Mouse (Mus musculus) CH12.LX (cell line): ENCODE data around the gene Pelp1. TPM values are rescaled to one million over a fixed set of nuclear protein-coding genes. Genes with fewer than 3 reads are reported as not detected.

ENCODE experiments used
- DNase-seq: peaks from one replicate; pipeline ENCODE4 v3.0.0-alpha.2; 2013; ENCODE audit errors: extremely low read depth
- H3K27ac ChIP-seq: 2 replicates; pipeline ENCODE4 v1.5.1; 2012; ENCODE audit warnings: low read depth, mild to moderate bottlenecking, control low read depth, moderate library complexity; ENCODE audit not compliant: insufficient read depth
- H3K27me3 ChIP-seq: replicated peaks from 2 replicates; pipeline ENCODE3; 2012; ENCODE audit warnings: inconsistent platforms
- H3K36me3 ChIP-seq, 2 experiments: replicated peaks in 1 of 2; 2 replicates each; pipeline versions ENCODE3 to v1.6.1; 2012; ENCODE audit warnings: inconsistent platforms in 1 of 2, low read length in 1 of 2, mild to moderate bottlenecking in 1 of 2, mixed read lengths in 1 of 2, moderate library complexity in 1 of 2; ENCODE audit not compliant: control insufficient read depth in 1 of 2, insufficient read depth in 1 of 2
- H3K4me1 ChIP-seq, 2 experiments: 2 replicates each; pipeline ENCODE4 v1.6.1; 2012; ENCODE audit warnings: inconsistent platforms in 1 of 2, moderate library complexity in 1 of 2; ENCODE audit not compliant: insufficient read depth in 2 of 2, control insufficient read depth in 1 of 2
- H3K4me2 ChIP-seq: 2 replicates; pipeline ENCODE4 v1.6.1; 2012; ENCODE audit warnings: low read depth, mild to moderate bottlenecking, control low read depth; ENCODE audit not compliant: poor library complexity, insufficient read depth, severe bottlenecking
- H3K4me3 ChIP-seq, 3 experiments: fragments of 150-350 bp in 1 of 3; sonication (generic) in 1 of 3; replicated peaks in 1 of 3; 2 replicates each; pipeline versions ENCODE3 to v1.5.1; 2011 to 2012; ENCODE audit warnings: low read depth in 2 of 3, low read length in 2 of 3, mild to moderate bottlenecking in 2 of 3, moderate library complexity in 2 of 3, control low read depth in 1 of 3, improper control_type of control experiment in 1 of 3, inconsistent platforms in 1 of 3, mixed read lengths in 1 of 3; ENCODE audit not compliant: poor library complexity in 1 of 3
- H3K79me2 ChIP-seq: replicated peaks from 2 replicates; pipeline ENCODE4 v1.6.1; 2012; ENCODE audit warnings: mild to moderate bottlenecking, moderate library complexity; ENCODE audit not compliant: control insufficient read depth, poor library complexity, insufficient read depth, severe bottlenecking; ENCODE audit errors: extremely low read depth
- H3K9ac ChIP-seq: 2 replicates; pipeline ENCODE4 v1.6.1; 2012; ENCODE audit warnings: low read depth, mild to moderate bottlenecking, control low read depth, moderate library complexity; ENCODE audit not compliant: insufficient read depth
- H3K9me3 ChIP-seq: replicated peaks from 2 replicates; pipeline ENCODE3; 2012; ENCODE audit warnings: low read length, inconsistent platforms, mixed read lengths
- CHD2 ChIP-seq: IDR thresholded peaks from 2 replicates; pipeline ENCODE4 v1.6.1; 2011; ENCODE audit warnings: low read length, improper control_type of control experiment
- E2F4 ChIP-seq: IDR thresholded peaks from 2 replicates; pipeline ENCODE4 v1.6.1; 2011; ENCODE audit warnings: low read depth, low read length, improper control_type of control experiment; ENCODE audit not compliant: insufficient replicate concordance
- ELF1 ChIP-seq: IDR thresholded peaks from 2 replicates; pipeline ENCODE4 v1.6.1; 2014; ENCODE audit warnings: low read depth, mild to moderate bottlenecking, inconsistent platforms, low read length, improper control_type of control experiment
- ETS1 ChIP-seq: conservative IDR thresholded peaks from 2 replicates; pipeline ENCODE4 v1.6.1; 2012; ENCODE audit warnings: low read depth, mild to moderate bottlenecking, inconsistent platforms, low read length, improper control_type of control experiment, moderate library complexity
- GABPA ChIP-seq: IDR thresholded peaks from 2 replicates; pipeline ENCODE4 v1.6.1; 2012; ENCODE audit warnings: low read depth, low read length, improper control_type of control experiment, inconsistent platforms; ENCODE audit not compliant: insufficient replicate concordance
- HCFC1 ChIP-seq: IDR thresholded peaks from 2 replicates; pipeline ENCODE4 v1.6.1; 2012; ENCODE audit warnings: low read depth, mild to moderate bottlenecking, inconsistent platforms, low read length, improper control_type of control experiment
- JUND ChIP-seq: conservative IDR thresholded peaks from 2 replicates; pipeline ENCODE4 v1.6.1; 2011; ENCODE audit warnings: low read depth, low read length, improper control_type of control experiment
- KAT2A ChIP-seq: IDR thresholded peaks from 2 replicates; pipeline ENCODE4 v1.6.1; 2012; ENCODE audit warnings: low read length, improper control_type of control experiment, inconsistent platforms; ENCODE audit not compliant: insufficient replicate concordance
- MAZ ChIP-seq: IDR thresholded peaks from 2 replicates; pipeline ENCODE4 v1.6.1; 2012; ENCODE audit warnings: low read depth, mild to moderate bottlenecking, inconsistent platforms, low read length, improper control_type of control experiment, moderate library complexity
- NELFE ChIP-seq: IDR thresholded peaks from 2 replicates; pipeline ENCODE4 v1.6.1; 2011; ENCODE audit warnings: low read depth, low read length, improper control_type of control experiment
- NRF1 ChIP-seq: IDR thresholded peaks from 2 replicates; pipeline ENCODE4 v1.6.1; 2014; ENCODE audit warnings: low read depth, mild to moderate bottlenecking, inconsistent platforms, low read length, improper control_type of control experiment, moderate library complexity
- PAX5 ChIP-seq: IDR thresholded peaks from 2 replicates; pipeline ENCODE4 v1.6.1; 2012; ENCODE audit warnings: low read length, inconsistent platforms, mixed read lengths
- POLR2A ChIP-seq: IDR thresholded peaks from 2 replicates; pipeline ENCODE4 v1.6.1; 2011; ENCODE audit warnings: low read depth, mild to moderate bottlenecking, improper control_type of control experiment, low read length
- UBTF ChIP-seq: IDR thresholded peaks from 2 replicates; pipeline ENCODE4 v1.6.1; 2012; ENCODE audit warnings: low read depth, mild to moderate bottlenecking, inconsistent platforms, low read length, improper control_type of control experiment, moderate library complexity
- ZNF384 ChIP-seq: IDR thresholded peaks from 2 replicates; pipeline ENCODE4 v1.6.1; 2012; ENCODE audit warnings: low read depth, low read length, improper control_type of control experiment, inconsistent platforms
- dilution Hi-C: fragments of 300-500 bp; cut with MboI; formaldehyde crosslinking; loops from 2 replicates; pipeline ENCODE4 v1.14.3; 2020; ENCODE audit warnings: low sequenced_read_pairs; ENCODE audit not compliant: extremely low pct_unique_long_range_greater_than_20kb, extremely low pct_ligation_motif_present
- in situ Hi-C: fragments of 300-500 bp; cut with MboI; formaldehyde crosslinking; loops from 3 replicates; pipeline ENCODE4 v1.14.3; 2019; ENCODE audit warnings: low sequenced_read_pairs, low pct_ligation_motif_present, low pct_unique_long_range_greater_than_20kb, mixed read lengths
- polyA plus RNA-seq: library from polyadenylated mRNA; unstranded; fragments of >175 nt; gene quantifications from 2 replicates; pipeline ENCODE4 v1.2.1, GENCODE M21; 2012; ENCODE audit warnings: low read depth; ENCODE audit not compliant: insufficient read length
- total RNA-seq, 2 experiments: library from RNA; depleted of rRNA; stranded (reverse); fragments of 300-350 nt in 1 of 2; fragments of >200 nt in 1 of 2; gene quantifications; 2 replicates each; pipeline ENCODE4 v1.2.3; 2012 to 2014

Gene Pelp1
- total and polyA plus RNA-seq, 3 experiments: 13.2 to 113 (median 33.0) TPM

DNA sequence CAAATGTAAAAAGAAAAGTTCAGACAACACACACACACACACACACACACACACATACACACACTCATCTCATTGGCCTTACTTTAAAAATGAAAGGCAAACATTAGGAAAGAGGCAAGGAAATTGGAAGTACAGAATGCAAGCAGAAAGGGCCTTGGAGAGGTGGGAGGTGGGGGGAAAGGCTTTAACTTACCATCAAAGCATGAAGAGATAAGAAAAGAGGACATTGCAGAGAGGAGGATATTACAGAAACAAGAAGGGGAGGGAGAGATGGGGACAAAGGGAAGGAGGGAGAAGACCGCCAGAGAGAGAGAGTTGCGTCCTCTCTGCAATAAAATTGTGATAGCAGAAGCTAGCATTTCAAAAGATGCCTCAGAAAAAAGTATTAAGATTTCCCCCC, 28.5 kb downstream of the Pelp1 start:
- dilution Hi-C loops (no loop called here), in situ Hi-C loops (no loop called here)
- Histone ChIP-seq H3K79me2 (no peaks in the 10 kb centered on the region), H3K36me3 (peaks cover 5 to 28% of the 10 kb centered on the region in 2 experiments), H3K9ac (no peak overlapping the region), H3K27ac (no peak overlapping the region), H3K9me3 (no peaks in the 10 kb centered on the region), H3K4me1 (peaks cover 0 to 22% of the 10 kb centered on the region in 2 experiments; a peak in 2 of 4 replicates), H3K4me2 (no peak overlapping the region), H3K27me3 (no peaks in the 10 kb centered on the region), H3K4me3 (no peak overlapping the region)
- TF ChIP-seq HCFC1 (no peak), GABPA (no peak), CHD2 (no peak), UBTF (no peak), POLR2A (no peak), NELFE (no peak), ZNF384 (no peak), PAX5 (no peak), MAZ (no peak), NRF1 (no peak)
- no peak for DNase-seq

DNA sequence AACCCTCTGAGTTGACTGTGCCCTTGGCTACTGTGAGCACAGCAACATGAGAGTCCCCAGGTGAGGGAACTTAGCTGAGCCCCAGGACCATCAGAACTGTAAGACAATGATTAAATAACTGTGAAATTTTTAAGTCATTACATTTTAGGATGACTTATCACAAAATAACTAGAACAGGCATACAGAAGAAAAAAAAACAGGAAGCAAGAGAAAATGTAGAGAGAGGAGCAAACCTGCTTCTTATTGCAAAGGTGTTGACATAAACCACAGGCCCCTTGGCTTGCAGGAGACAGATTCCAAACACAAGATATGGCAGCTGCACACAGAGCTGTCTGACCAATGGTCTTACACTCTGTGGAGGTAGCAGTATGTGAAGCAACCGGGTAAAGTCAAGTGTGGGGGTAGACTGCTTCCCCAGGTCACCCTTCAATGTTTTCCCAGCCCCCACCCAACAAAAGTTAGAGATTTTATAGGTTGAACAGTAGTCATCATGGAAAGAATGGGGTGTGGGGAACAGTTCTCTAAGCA, 29.3 kb downstream of the Pelp1 start:
- Histone ChIP-seq H3K9me3 (no peaks in the 10 kb centered on the region), H3K79me2 (no peaks in the 10 kb centered on the region), H3K36me3 (peaks cover 3 to 22% of the 10 kb centered on the region in 2 experiments), H3K27me3 (no peaks in the 10 kb centered on the region), H3K4me2 (no peak overlapping the region), H3K4me1 (peaks cover 0 to 20% of the 10 kb centered on the region in 2 experiments; a peak in 2 of 4 replicates), H3K27ac (no peak overlapping the region), H3K4me3 (no peak overlapping the region), H3K9ac (no peak overlapping the region)
- dilution Hi-C loops: no loop called here
- TF ChIP-seq JUND (no peak), KAT2A (no peak), CHD2 (no peak), E2F4 (no peak), ELF1 (no peak), GABPA (no peak), ETS1 (no peak)
- in situ Hi-C loops: no loop called here
- no peak for DNase-seq
